Mouse (Mus musculus) limb, embryonic 10.5 days (tissue): ENCODE data around the gene Parp4. TPM values are rescaled to one million over a fixed set of nuclear protein-coding genes. Genes with fewer than 3 reads are reported as not detected.

Experiments
- DNase-seq: peaks from one replicate; pipeline ENCODE4 v3.0.0-alpha.2; 2017; ENCODE audit warnings: low spot score
- H3K27ac ChIP-seq: fragments of 300-500 bp; sonication (generic); 2 replicates; pipeline ENCODE4 v1.5.1; 2016; ENCODE audit warnings: mild to moderate bottlenecking
- H3K27me3 ChIP-seq: fragments of 300-500 bp; sonication (generic); 2 replicates; pipeline ENCODE4 v1.6.1; 2016; ENCODE audit warnings: low read depth, mild to moderate bottlenecking; ENCODE audit not compliant: poor library complexity, severe bottlenecking
- H3K36me3 ChIP-seq: fragments of 300-500 bp; sonication (generic); 2 replicates; pipeline ENCODE4 v1.6.1; 2016; ENCODE audit warnings: mild to moderate bottlenecking, moderate library complexity
- H3K4me1 ChIP-seq: fragments of 300-500 bp; sonication (generic); 2 replicates; pipeline ENCODE4 v1.6.1; 2016
- H3K4me3 ChIP-seq: fragments of 300-500 bp; sonication (generic); 2 replicates; pipeline ENCODE4 v1.5.1; 2016; ENCODE audit warnings: mild to moderate bottlenecking, moderate library complexity
- H3K9me3 ChIP-seq: fragments of 300-500 bp; sonication (generic); replicated peaks from 2 replicates; pipeline ENCODE4 v1.6.1; 2016; ENCODE audit warnings: mild to moderate bottlenecking
- WGBS: fragments of 180-500 bp; shearing (Covaris S2); methylation state at CpG from one replicate; pipeline ENCODE4 v1.1.7; 2016; 5-methylcytosine and 5-hydroxymethylcytosine counted together
- polyA plus RNA-seq: library from polyadenylated mRNA; unstranded; fragments of >200 nt; fragmentation: Nextera tagmentation; extraction: Ambion mirVana; gene quantifications from 2 replicates; pipeline ENCODE4 v1.2.1, GENCODE M21; 2016

The Parp4 gene
- polyA plus RNA-seq, 1 experiment from 2014 or later = 1.5 TPM

DNA sequence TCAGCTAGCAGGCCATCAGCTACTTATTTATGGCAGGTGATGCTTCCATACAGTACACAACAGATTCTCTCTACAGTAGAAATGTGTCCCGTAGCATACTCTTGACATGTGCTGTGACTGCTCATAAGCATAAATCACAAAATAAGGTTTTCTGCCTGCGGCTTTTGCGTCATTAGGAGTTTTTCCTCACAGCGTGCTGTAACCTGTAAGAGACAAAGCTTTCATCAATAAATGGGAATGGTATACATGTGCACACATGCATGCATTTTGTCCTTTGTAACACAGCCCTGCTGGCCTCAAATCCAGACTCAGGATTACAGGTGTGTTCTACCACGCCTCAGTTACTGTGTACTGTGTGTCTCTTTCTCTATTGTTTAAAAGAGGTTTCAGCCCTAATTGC is 122.4 kb downstream of the Parp4 start:
- Histone ChIP-seq H3K27ac (no peak overlapping the region), H3K27me3 (no peaks in the 10 kb centered on the region), H3K36me3 (peaks cover 83% of the 10 kb centered on the region), H3K9me3 (no peaks in the 10 kb centered on the region), H3K4me3 (no peak overlapping the region), H3K4me1 (no peaks in the 10 kb centered on the region)
- DNase-seq = no peak
- 92% methylated on average over 5 of the region's 5 CpGs for WGBS

DNA sequence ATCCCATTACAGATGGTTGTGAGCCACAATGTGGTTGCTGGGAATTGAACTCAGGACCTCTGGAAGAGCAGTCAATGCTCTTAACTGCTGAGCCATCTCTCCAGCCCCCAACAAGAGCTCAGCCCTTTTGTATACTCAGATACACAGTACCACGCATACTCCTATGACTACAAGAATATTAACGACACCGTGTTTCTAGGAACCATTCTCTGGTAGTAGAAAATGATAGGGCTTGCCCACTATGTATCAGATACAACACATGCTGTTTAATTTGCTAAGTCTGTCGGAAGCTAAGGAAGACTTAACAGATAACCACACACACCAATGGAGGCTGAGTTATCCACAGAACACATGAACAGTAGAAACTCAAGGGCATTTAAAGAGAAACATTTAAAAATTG is 127.2 kb downstream of the Parp4 start:
- 94% methylated on average over 4 of the region's 4 CpGs for WGBS

DNA sequence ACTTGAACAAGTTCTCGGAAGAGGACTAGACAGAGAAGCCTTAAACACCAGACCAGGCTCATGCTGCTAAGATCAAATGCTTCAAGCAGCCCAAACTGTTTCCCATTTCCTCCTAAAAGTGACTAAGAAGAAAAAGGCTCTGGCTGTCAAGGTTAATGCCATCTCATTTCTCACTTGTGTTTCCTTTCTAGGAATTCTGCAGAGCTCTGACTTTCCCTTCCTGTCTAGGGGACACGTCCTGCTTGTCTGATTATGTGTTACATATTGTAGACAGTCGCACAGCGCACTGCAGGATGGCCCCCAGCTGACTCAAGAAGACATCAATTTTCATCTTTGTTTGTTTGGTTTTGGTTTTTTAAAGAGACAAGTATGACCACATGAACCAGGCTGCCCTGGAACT is 130.3 kb downstream of the Parp4 start:
- no peaks in the 10 kb centered on the region for H3K9me3 ChIP-seq
- DNase-seq = no peak
- H3K27me3 ChIP-seq = no peaks in the 10 kb centered on the region
- H3K4me3 ChIP-seq = no peak overlapping the region
- peaks cover 23% of the 10 kb centered on the region for H3K36me3 ChIP-seq
- no peak overlapping the region for H3K27ac ChIP-seq
- H3K4me1 ChIP-seq = peaks cover 7% of the 10 kb centered on the region; the same call in 1 of the 2 replicates
- WGBS = 68% methylated on average over 4 of the region's 4 CpGs

More for the DNA sequence above, 127.2 kb downstream of the Parp4 start:
- Histone ChIP-seq H3K9me3 (no peaks in the 10 kb centered on the region), H3K4me1 (peaks cover 7% of the 10 kb centered on the region; the same call in 1 of the 2 replicates), H3K4me3 (no peak overlapping the region), H3K27ac (no peak overlapping the region), H3K36me3 (peaks cover 40% of the 10 kb centered on the region), H3K27me3 (no peaks in the 10 kb centered on the region)
- DNase-seq = no peak

Other genes starting within 250 kb of the Parp4 start
- gene Atp12a, start 210.6 kb upstream of the Parp4 start, polyA plus RNA-seq = not detected in 2 replicates
- gene Rnf17, start 173.0 kb upstream of the Parp4 start, polyA plus RNA-seq = 2.1 and 2.6 TPM in 2 replicates
- gene Cenpj, start 194 bp upstream of the Parp4 start, polyA plus RNA-seq = 16.8 and 21.2 TPM in 2 replicates
- 29.3 and 41.7 TPM in 2 replicates for gene Mphosph8, start 92.6 kb downstream of the Parp4 start, polyA plus RNA-seq
- gene Pspc1, start 202.7 kb downstream of the Parp4 start, polyA plus RNA-seq = 37.0 and 42.6 TPM in 2 replicates
- gene Zmym5, start 236.1 kb downstream of the Parp4 start, polyA plus RNA-seq = 22.0 and 27.9 TPM in 2 replicates